Mouse (Mus musculus) brain, adult 2 months (tissue): ENCODE measurements around the gene Cep164.
A peak's percentile ranks its signal among the peaks of the same experiment; 100 is the strongest.

Experiments used
- DNase-seq: peaks from one replicate; pipeline ENCODE4 v3.0.0; 2011; ENCODE audit warnings: low read depth, low spot score

The Cep164 gene

DNA sequence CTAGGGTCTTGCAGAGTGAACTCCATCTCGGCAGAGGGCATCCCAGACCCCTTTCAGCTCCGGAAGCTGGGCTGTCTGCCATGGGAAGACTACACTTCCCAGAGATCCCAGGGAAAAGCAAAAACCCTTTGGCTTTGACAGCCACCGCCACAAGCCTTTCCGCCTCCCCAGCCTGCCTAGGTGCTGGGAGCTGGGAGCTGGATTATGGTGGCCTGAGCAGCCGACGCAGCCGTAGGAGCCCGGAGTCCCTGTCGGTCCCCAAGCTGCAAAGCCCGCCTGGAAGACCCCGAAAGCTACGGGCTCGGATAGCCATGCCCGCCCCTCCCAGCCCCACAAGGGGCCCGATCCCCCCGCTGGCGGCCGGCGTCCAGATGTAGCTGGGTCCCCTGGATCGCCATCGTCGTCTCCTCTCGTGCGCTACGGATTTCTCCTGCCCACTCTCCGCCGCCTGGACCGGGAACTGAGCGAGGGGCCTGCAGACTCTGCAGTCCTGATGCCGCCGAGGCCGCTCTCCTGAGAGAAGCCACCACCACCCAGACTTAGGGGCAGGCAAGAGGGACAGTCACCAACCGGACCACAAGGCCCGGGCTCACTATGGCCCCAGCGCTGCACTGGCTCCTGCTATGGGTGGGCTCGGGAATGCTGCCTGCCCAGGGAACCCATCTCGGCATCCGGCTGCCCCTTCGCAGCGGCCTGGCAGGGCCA lies 10.1 kb upstream of the Cep164 start, which contains the start of gene Bace1:
Bace1 (plus strand) TSS at position 147 of the 705 bp plus-strand sequence.
- DNase-seq, result peak; percentile 98

DNA sequence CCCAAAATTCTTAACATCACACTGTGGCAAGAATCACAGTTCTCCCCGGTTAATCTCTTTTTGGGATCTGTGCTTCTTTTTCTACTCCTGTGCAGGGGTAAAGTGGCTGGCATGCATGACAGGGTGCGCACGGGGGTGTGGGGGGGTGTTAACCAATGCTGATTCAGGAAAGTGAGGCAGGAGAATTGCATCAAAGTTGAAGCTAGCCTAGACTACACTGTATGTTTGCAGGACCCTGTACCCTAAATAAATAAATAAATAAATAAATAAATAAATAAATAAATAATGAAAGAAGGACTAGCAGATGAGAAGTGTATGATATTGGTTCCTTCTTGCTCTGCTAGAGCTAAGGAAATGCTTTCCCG lies 9.6 kb upstream of the Cep164 start:
- DNase-seq, result no peak

DNA sequence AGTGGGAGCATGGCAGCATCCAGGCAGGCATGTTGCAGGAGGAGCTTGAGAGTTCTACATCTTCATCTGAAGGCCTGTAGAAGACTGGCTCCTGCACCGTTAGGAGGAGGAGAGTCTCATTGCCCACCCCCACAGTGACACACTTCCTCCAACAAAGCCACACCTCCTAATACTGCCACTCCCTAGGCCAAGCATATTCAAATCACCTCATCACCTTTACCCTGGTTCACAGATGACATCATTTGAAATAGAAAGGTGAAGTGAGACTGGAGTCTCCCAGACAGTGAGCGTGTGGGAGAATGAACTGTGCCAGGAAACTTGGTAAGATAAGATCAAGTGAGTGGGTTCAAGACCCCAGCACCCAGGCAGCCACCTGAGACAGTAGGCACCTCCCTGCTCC lies 5.0 kb upstream of the Cep164 start:
- no peak for DNase-seq

DNA sequence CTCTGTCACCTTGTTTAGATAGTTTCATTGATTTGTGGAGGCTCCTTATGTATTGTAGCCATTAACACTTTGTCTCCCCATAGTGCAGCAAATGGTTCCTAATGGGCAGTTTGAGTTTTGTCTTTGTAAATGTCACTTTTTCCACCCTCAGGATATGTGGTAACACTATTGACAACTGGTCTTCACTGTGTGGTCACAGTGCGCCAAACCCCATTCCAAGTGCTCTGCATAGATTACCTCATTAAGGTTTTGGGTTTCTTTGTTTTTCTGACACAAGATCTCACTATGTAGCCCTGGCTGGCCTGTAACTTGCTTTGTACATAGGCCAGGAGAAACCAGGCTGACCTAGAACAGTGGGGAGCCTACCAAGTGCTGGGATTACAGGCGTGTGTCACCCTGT lies 4.4 kb upstream of the Cep164 start:
- DNase-seq, result no peak

DNA sequence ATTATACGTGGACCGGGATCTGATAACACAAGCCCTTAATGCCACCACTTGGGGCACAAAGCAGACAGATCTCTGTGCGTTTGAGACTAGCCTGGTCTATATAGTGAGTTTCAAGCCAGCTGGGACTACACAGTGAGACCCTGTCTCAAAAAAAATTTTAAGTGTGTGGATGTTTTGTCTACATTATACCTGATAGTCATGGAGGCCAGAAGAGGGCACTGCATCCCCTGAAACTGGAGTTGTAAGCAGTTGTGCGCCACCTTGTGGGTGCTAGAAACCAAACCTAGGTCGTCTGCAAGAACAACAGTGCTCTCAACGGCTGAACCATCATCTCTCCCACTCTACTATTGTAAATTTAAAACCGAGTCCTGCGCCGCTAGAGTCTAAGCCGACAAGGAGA lies 616 bp upstream of the Cep164 start:
- peak; percentile 95 for DNase-seq

DNA sequence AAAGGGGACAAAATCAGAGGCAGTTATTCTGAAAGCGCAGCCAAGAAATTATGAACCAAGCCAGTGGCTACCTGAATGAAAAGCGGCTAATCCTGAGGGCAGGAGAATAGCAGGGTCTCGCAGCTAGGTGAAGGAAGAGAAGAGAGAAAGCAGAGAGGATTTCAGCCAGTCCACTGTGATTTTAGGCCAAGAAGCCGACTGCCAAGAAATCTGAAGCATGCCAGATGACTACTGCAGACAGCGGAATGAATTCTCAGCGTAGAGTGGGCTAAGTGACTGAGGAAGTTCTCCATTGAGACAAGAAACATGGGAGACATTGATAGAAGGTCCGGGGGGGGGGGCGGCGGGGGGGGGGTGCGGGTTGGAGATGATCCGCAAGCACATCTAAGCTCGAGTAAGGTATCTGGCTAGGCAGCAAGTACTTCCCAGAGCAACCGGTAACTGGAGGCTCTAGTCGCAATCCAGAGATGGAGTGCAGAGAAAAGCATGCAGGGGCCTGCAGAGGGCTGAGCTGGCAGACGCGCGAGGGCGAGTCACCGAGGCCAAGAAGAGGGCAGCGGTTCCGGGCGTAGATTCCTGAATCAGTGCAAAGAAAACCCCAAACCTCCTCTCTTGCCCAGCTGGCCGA lies 714 bp downstream of the Cep164 start:
- DNase-seq, result peak; percentile 55

DNA sequence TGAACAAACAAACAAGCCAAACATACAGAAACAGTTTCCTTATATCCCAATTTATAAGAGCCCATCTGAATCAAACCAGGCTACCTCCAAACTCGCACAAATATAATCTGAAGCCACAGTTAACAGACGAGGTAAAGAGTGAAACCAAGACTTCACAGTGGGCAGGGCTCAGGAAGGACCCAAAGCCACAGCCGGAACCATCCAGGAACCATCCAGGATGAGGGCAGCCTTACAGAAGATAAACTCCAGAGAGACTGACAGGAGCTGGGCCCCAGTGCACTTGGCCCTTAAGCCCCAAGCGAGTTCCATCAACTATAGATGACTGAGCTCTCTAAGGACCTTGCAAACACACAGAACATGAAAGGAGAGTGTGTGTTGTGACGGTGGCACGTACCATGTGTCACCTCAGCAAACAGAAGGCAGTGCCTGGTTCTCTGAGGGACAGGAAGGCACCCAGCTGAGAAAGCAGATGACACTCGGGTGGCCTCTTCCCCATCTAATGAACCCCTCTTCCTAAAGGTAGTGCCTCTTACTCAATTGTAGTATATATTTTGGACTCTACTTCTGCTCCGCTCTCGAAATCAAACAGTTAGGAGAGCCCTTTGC lies 10.0 kb downstream of the Cep164 start:
- DNase-seq, result peak; percentile 82

DNA sequence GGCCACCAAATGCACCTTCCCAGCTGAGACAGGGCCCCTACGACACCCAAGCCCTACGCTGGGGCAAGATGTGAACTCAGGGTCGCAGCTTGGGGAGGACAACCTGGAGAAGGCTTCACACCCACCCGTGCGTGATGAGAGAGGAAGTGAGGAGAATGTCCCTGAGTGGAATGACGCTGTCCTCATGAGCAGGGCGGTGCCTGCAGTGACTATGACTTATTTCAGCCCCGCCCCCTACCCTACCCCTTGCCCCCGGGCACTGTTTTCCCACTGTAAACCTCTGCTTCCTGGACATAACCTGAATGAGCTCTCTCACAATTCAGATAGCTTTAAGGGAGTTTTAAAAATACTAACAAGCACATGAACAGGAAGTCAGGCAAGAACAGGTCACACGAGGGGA lies 13.0 kb downstream of the Cep164 start:
- DNase-seq, result no peak

DNA sequence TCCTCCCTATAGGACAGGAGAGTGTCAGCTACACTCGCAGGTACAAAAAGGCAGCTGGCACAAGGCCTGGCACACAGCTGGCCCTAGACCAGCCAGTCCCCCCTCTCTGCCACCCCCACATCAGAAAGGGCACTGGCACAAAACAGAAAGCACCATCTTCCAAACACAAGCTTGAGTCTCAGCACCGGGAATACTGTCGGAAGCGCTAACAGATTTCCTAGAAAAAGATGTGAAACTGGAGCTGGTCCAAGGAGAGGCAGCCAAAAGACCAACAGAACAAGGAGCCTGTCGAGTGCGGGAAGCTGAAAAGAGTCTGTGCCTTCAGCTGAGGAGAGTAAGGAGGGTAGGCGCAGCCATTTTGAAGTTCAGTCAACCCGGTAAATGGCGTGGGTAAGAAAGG lies 13.4 kb downstream of the Cep164 start:
- peak; percentile 87 for DNase-seq

DNA sequence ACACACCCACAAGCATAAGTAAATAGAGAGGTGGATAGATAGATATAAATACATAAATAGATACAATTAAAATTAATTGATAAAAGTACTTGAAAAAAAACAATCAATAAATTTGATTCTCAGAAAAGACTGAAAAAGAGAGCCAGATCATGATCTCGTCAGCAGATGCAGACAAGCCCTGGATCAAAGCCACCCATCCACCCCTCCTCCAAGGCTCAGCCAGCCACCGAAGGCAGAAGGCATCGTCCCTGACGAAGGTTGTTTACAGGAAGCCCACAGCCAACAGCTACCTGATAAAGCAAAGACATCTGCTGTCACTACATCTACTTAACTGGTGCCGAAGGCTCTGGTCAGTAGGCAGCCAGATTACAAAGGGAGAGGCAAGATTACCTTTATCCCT lies 16.5 kb downstream of the Cep164 start:
- no peak for DNase-seq

DNA sequence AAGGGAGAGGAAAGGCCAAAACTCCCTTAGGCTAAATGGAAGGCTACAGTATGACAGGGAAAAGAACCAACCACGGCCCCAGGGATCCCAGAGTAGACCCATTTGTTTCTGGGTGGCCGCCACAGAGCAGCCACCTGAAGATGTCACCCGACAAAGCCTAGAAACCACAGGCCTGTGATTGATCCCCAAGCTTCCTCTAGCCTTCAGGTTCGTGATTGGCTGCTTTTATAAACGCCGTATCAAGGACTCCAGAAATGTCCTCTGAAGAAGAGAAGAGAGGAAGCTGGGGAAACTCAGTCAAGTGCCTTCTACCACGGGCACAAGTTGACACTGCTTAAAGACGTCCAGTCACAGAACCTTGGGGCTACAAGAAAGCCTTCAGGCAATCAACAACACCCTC lies 20.7 kb downstream of the Cep164 start:
- DNase-seq, result no peak

DNA sequence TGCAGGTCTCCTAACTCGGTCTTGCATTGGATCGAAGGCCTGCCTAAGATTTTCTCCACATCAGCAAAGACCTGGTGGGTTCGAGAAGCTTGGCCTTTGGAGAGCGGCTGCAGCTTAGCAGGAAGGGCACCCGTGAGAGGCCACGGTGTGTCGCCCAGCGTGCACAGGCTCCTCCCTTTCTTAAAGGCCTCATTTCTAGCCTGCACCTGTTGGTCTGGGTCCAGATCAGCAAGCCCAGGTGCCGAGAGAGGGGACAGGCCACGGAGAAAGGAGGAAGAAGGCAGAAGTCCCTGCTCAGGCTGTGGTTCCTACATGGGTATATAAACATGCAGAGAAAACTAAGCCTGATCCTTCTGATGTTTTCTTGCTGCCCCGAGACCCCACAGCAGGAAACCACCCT lies 21.2 kb downstream of the Cep164 start:
- no peak for DNase-seq

DNA sequence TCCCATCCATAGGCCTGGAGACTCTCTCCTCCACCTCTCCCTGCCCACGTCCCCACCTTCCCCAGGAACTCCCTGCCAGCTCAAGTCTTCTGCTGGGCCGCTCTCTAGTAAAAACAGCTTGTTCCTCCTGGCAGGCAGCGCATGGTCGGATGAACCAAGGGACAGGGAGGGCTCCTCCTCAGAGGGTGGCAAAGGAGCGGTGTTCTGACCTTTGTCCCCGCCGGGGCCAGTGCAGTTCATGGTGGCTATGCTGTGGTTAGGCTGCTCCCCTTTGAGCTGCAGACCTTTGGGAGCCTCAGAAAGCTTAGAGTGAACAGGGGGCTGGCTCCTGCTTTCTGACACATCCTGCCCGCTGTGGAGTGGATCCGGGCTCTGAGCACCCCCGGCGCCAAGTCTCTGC lies 21.6 kb downstream of the Cep164 start:
- no peak for DNase-seq

DNA sequence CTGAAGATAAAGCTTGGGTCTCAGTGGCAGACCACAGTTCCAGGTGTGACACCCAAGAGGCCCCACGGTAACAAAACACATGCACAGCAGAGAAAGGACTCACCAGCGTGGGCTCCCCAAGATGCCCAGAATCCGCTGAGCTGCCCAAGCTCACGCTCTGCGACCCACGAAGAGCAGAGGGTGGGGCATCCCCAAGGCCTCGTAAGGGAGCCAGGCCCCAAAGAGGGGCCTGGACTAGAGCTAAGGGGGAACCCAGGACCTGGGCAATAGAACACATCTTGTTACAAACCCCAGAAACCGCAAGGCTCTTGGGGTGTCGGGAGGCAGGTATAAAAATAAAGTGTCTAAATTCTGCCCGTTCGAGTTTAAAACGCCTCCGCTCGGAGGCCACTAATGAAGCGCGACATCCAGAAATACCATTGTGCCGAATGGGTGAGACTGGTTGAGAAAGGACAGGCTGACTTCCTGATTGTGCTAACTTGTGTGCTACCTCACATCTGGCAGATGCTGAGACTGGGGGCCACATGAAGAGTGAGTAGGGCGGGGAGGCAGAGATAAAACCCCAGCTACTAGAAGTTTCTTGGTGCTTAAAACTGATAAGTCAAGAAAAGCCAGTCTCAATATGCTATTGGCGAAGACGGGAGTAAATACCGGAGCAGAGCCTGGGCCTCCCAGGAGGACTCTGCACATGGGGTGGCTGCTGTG lies 25.3 kb downstream of the Cep164 start:
- DNase-seq, result no peak

DNA sequence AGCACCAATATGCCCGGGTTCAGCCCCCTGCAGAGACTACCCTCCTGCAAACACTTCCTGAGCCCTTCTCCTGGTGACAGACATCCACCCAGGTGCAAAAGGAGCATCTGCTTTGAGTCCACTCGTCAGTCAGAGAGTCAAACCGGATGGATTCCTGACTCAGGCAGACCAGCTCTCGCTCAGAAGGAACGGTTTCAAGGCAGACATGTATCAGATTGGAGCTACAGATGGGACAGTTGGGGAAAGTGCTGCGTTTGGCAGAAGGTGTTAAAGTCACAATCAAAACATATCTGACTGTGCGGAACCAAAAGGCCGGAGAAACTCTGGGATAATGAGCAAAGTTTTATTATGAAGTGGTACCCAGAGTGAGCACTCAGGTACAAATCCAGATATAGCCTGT lies 29.1 kb downstream of the Cep164 start:
- DNase-seq, result peak; percentile 40

DNA sequence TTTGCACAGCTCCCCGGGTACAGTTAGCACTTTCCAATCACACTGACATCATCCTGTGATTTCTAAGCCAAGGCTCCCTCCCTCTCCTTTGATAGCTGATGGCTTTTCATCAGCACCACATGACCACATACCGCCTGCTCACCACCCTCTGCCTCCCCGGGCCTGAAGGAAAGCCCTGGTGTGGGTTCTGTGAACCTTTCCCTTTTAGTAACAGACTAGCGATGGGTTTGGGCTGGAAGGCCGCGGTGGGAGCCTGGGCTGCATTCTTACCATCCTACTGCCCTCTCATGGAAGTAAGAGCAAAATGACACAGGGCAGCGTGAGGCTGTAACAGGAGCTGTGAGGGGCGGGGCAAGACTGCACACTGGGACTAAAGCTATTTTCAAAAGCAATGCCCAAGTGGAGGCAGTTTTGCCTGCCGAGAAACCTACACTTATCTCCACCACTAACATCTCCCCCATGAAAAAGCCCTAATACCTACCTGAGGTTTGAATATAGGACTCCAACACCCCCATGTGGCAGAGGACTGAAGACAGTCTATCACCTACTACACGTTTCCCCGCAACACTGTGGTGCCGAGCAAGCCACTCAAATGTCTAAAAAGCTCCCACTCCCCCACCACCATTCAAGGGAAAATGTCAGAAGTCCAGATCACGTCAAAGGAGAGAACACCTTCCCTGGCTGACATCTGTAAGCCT lies 29.9 kb downstream of the Cep164 start:
- peak; percentile 79 for DNase-seq

DNA sequence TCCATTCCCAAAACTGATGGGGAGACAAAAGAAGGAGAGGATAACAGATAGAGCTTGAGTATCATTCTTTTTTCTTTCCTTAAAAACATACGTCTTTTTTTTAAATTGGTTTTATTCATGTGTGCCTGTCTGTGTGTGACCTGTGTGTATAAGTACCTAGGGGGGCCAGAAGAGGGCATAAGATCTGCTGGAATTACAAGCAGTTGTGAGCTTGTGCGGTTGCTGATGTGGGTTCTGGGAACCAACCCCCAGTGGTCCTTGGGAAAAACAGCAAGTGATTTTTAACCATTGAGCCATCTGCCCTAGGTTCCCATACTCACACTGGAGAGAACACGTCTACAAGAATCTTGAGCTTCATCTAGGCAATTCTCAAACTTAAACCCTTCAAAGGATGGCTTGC lies 31.2 kb downstream of the Cep164 start:
- no peak for DNase-seq

DNA sequence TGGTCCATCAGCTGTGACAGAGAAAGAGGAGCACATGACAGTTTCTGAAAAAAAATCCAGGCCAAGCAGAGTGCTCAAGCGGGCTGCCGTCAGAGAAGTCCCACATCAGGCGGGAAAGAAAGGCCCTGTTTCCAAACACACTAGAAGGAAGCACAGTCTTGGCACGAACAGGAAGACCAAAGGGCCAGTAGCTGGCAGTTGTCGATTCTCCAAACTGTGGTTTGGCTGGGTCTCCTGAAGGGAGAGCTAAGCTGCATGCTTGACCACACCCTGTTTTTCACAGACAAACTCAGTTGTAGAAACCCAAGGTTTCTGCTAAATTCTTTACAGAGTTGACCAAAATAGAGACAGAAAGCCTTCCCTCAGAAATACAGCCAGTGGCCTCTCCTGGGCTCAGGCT lies 32.8 kb downstream of the Cep164 start:
- no peak for DNase-seq

DNA sequence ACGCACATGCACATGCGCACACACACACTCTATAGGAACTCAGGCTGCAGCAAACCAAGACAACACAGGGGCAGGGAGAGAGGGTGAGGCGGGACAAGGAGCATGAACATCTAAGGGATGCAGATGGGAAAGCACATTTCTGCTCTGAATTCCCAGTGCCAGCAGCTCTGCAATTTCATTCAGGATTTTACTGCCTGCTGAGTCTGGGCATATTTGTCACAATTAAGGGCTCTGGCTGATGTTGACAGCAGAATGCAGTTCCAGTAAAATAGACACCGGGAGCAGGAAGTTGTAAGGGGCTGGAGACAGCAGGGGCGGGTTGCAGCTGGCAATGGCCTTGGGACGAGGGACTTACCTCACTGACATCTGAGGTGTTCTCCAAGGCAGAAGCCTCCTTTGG lies 34.8 kb downstream of the Cep164 start:
- DNase-seq, result no peak

DNA sequence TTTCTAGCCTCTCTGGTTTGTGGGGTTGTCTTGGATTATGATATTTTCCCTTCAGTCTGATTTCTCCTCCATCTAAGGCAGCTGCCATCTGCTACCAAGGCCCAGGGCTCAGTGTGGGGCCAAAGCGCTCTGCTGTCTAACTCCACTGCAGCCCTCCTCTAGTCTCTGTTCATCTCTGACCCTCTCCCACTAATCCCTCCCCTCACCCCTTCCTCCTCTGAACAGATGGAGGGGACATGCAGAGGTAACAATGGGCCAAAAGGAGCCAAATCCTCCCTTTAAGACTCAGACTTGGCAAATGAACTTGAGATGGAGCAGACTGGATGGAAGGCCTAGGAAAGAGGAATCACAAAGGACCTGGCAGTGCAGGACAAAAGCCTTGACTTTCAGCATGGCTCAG lies 36.3 kb downstream of the Cep164 start:
- no peak for DNase-seq

DNA sequence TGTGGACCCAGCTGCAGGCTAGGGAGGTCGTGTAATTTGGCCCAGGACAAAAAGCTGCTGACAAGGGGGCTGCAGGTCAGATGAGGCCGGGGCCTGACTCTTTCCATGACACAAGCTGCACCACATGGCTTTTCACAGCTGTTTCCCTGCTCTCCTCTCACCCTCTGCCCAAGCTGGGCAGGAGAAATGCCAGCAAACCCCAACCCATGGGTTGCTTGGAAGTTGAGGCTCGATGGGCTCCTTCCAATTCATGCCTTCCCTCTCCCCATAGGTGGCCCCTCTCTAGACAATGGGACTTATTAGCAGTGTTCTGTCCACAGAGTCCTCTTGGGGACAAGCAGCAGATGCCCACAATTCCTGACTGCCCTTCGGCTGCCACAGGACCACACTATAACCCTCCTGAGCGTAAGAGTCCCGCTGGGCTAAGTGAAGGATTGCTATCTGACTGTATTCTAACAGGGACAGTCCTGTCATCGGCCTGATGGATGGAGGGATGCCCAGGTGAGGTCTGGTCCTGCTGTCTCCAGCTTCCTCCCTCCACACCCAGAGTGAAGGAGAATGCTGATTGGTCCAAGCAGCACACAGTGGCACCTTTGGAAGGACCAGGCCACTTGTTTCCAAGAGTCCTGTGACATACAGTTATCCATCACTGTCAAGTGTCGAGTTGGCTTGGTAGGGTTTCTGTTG lies 36.9 kb downstream of the Cep164 start:
- no peak for DNase-seq
